Mouse (Mus musculus): ENCODE results near the gene Rcsd1. TPM values are rescaled to one million over a fixed set of nuclear protein-coding genes. Genes with fewer than 3 reads are reported as not detected.

Gene Rcsd1
- total and polyA plus RNA-seq, 3 experiments, result 22.7 to 81.1 (median 35.7) TPM

DNA sequence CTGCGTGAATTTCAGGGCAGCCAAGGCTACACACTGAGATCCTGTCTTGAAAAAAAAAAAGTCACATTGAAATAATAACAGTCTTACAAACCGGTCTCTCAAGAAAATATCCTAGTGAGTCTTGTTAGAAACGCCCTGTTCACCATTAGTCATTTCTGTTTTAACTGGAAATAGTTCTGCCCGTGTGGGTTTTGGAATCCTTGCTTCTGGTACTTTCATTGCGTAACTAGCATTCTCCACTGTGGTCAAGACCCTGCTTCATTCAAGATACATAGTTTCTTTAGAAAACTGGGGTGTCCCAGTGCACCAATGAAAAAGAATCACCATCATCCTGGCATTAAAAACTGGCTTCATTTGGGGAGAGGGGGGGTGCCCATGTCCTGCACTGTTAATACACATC is 65.8 kb downstream of the Rcsd1 start:
- Histone ChIP-seq H3K36me3 (replicated peaks in 1 of 2; ENCODE audit: control insufficient read depth in 1 of 2, insufficient read depth in 1 of 2, low read length in 1 of 2) (peaks cover 0 to 16% of the 10 kb centered on the region in 2 experiments), H3K9ac (ENCODE audit: insufficient read depth, low read depth) (no peak overlapping the region), H3K79me2 (replicated peaks; ENCODE audit: control insufficient read depth, extremely low read depth, insufficient read depth, poor library complexity, severe bottlenecking) (no peaks in the 10 kb centered on the region), H3K4me2 (ENCODE audit: insufficient read depth, low read depth, poor library complexity, severe bottlenecking) (peak overlapping the region; percentile 46), H3K27me3 (replicated peaks) (no peaks in the 10 kb centered on the region), H3K4me1 (ENCODE audit: control insufficient read depth in 1 of 2, insufficient read depth in 2 of 2) (peaks cover 0 to 3% of the 10 kb centered on the region in 2 experiments; a peak in 1 of 4 replicates), H3K4me3 (replicated peaks in 1 of 3; ENCODE audit: low read depth in 2 of 3, low read length in 2 of 3, poor library complexity in 1 of 3) (no peak overlapping the region), H3K9me3 (replicated peaks; ENCODE audit: low read length) (no peaks in the 10 kb centered on the region), H3K27ac (ENCODE audit: insufficient read depth, low read depth) (no peak overlapping the region)
- no peak for TF ChIP-seq NRF1 (IDR thresholded peaks at IDR 0.05; ENCODE audit: low read depth, low read length)
- no peak for TF ChIP-seq KAT2A (IDR thresholded peaks at IDR 0.05; ENCODE audit: insufficient replicate concordance, low read length)
- no peak for TF ChIP-seq MAFK (IDR thresholded peaks at IDR 0.05; ENCODE audit: insufficient replicate concordance, low read length)
- no peak for TF ChIP-seq IRF4 (IDR thresholded peaks at IDR 0.05; ENCODE audit: low read depth, low read length)
- TF ChIP-seq SIN3A (IDR thresholded peaks at IDR 0.05; ENCODE audit: low read length), result no peak
- no peak for TF ChIP-seq ZMIZ1 (IDR thresholded peaks at IDR 0.05; ENCODE audit: low read depth, low read length)
- TF ChIP-seq MAZ (IDR thresholded peaks at IDR 0.05; ENCODE audit: low read depth, low read length), result no peak
- TF ChIP-seq TBP (conservative IDR thresholded peaks at IDR 0.05; ENCODE audit: low read depth, low read length), result no peak
- TF ChIP-seq ZKSCAN1 (IDR thresholded peaks at IDR 0.05; ENCODE audit: borderline replicate concordance, low read depth, low read length), result no peak
- TF ChIP-seq RCOR1 (conservative IDR thresholded peaks at IDR 0.05; ENCODE audit: low read depth, low read length), result no peak
- TF ChIP-seq ZNF384 (IDR thresholded peaks at IDR 0.05; ENCODE audit: low read depth, low read length), result no peak
- no peak for DNase-seq (ENCODE audit: extremely low read depth)
- in situ Hi-C loops (cut with MboI; ENCODE audit: low pct_ligation_motif_present, low pct_unique_long_range_greater_than_20kb, low sequenced_read_pairs) (loop anchor here (25.0 kb wide), 1 partner anchor 344 kb away; no protein-coding TSS in a partner anchor), dilution Hi-C loops (cut with MboI; ENCODE audit: extremely low pct_ligation_motif_present, extremely low pct_unique_long_range_greater_than_20kb, low sequenced_read_pairs) (no loop called here)

DNA sequence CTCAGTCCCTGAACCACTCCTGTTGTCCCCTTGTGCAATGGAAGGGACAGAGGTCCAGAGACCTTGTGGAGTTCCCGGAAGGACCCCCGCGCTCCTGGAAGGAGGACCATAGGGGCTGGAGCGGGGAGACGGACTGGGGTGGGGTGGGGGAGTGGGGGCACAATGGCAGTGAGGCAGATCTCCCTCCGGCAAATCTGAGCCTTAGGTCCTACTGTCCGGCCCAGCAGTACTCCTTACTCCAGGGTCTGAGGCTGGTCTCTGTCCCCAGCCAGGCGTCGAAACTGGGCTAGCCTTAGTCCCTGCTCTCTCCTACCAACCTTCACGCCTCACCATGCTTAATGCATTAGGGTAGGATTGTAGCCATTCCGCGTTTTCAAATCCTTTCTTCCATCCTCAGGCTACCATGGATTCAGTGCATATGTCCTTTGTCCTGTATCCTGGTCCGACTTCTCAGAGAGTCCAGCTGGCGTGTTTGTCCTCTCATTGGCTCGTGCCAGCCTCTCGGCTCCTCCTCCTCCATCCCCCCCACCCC is 66.7 kb downstream of the Rcsd1 start:
- H3K9me3 ChIP-seq (replicated peaks; ENCODE audit: low read length), result no peaks in the 10 kb centered on the region
- TF ChIP-seq CHD1 (IDR thresholded peaks at IDR 0.05; ENCODE audit: low read depth, low read length) (no peak), EP300 (IDR thresholded peaks at IDR 0.05; ENCODE audit: low read length) (no peak), MAX (IDR thresholded peaks at IDR 0.05; ENCODE audit: low read length) (no peak), RAD21 (IDR thresholded peaks at IDR 0.05; ENCODE audit: low read depth, low read length) (no peak), GABPA (IDR thresholded peaks at IDR 0.05; ENCODE audit: insufficient replicate concordance, low read depth, low read length) (no peak), NRF1 (IDR thresholded peaks at IDR 0.05; ENCODE audit: low read depth, low read length) (no peak)
- H3K27ac ChIP-seq (ENCODE audit: insufficient read depth, low read depth), result 0 out of 2 replicates have a peak overlapping the region, but pooled peaks have one; percentile 2
- peak overlapping the region; percentile 74 for H3K9ac ChIP-seq (ENCODE audit: insufficient read depth, low read depth)
- H3K4me3 ChIP-seq (replicated peaks in 1 of 3; ENCODE audit: low read depth in 2 of 3, low read length in 2 of 3, poor library complexity in 1 of 3), result peak overlapping the region; percentile 65 to 96 (median 68)
- DNase-seq (ENCODE audit: extremely low read depth), result peak; percentile 29
- H3K79me2 ChIP-seq (replicated peaks; ENCODE audit: control insufficient read depth, extremely low read depth, insufficient read depth, poor library complexity, severe bottlenecking), result no peaks in the 10 kb centered on the region
- H3K27me3 ChIP-seq (replicated peaks), result no peaks in the 10 kb centered on the region
- H3K36me3 ChIP-seq (replicated peaks in 1 of 2; ENCODE audit: control insufficient read depth in 1 of 2, insufficient read depth in 1 of 2, low read length in 1 of 2), result peaks cover 0 to 9% of the 10 kb centered on the region in 2 experiments
- peak overlapping the region; percentile 39 for H3K4me2 ChIP-seq (ENCODE audit: insufficient read depth, low read depth, poor library complexity, severe bottlenecking)
- H3K4me1 ChIP-seq (ENCODE audit: control insufficient read depth in 1 of 2, insufficient read depth in 2 of 2), result peaks cover 0 to 3% of the 10 kb centered on the region in 2 experiments; a peak in 1 of 4 replicates
- in situ Hi-C loops (cut with MboI; ENCODE audit: low pct_ligation_motif_present, low pct_unique_long_range_greater_than_20kb, low sequenced_read_pairs), result loop anchor here (25.0 kb wide), 1 partner anchor 344 kb away; no protein-coding TSS in a partner anchor
- dilution Hi-C loops (cut with MboI; ENCODE audit: extremely low pct_ligation_motif_present, extremely low pct_unique_long_range_greater_than_20kb, low sequenced_read_pairs), result no loop called here
